Mouse (Mus musculus) G1E (cell line): Measurements from ENCODE around the gene Chkb. TPM values are rescaled to one million over a fixed set of nuclear protein-coding genes. Genes with fewer than 3 reads are reported as not detected.
A peak's percentile ranks its signal among the peaks of the same experiment; 100 is the strongest.

ENCODE experiments used
- ATAC-seq: 2 replicates; pipeline ENCODE4 v1.8.0; 2016; ENCODE audit warnings: mild to moderate bottlenecking; ENCODE audit not compliant: insufficient number of reproducible peaks, poor library complexity, low FRiP score, severe bottlenecking; ENCODE audit errors: extremely low read depth
- DNase-seq: peaks from one replicate; pipeline ENCODE4 v3.0.0; 2012; ENCODE audit warnings: low spot score
- H3K27me3 ChIP-seq: 2 replicates; pipeline ENCODE4 v1.6.1; 2012; ENCODE audit warnings: mild to moderate bottlenecking, low read length, inconsistent platforms; ENCODE audit not compliant: insufficient read depth
- H3K36me3 ChIP-seq: replicated peaks from 2 replicates; pipeline ENCODE3; 2012; ENCODE audit warnings: mild to moderate bottlenecking, inconsistent platforms
- H3K4me1 ChIP-seq: 2 replicates; pipeline ENCODE4 v1.6.1; 2012; ENCODE audit warnings: low read depth, low read length, inconsistent platforms, mixed read lengths; ENCODE audit not compliant: insufficient read depth
- H3K4me3 ChIP-seq: 2 replicates; pipeline ENCODE4 v1.5.1; 2012; ENCODE audit warnings: low read depth, mild to moderate bottlenecking, inconsistent platforms, low read length, moderate library complexity, mixed read lengths
- H3K9me3 ChIP-seq: replicated peaks from 2 replicates; pipeline ENCODE4 v1.6.1; 2012; ENCODE audit warnings: inconsistent platforms
- CTCF ChIP-seq: IDR thresholded peaks from 2 replicates; pipeline ENCODE4 v1.5.1; 2012; ENCODE audit warnings: low read depth, low read length, inconsistent platforms, mixed read lengths
- GATA1 ChIP-seq: IDR thresholded peaks from 2 replicates; pipeline ENCODE4 v1.6.1; 2012; ENCODE audit warnings: borderline replicate concordance, low read length, inconsistent platforms, mixed read lengths
- GATA2 ChIP-seq: IDR thresholded peaks from 2 replicates; pipeline ENCODE4 v1.6.1; 2012; ENCODE audit warnings: low read depth, low read length, inconsistent platforms, borderline replicate concordance
- POLR2AphosphoS5 ChIP-seq: IDR thresholded peaks from 2 replicates; pipeline ENCODE4 v1.6.1; 2012; ENCODE audit warnings: low read depth, low read length, inconsistent platforms; ENCODE audit not compliant: insufficient replicate concordance
- TAL1 ChIP-seq: conservative IDR thresholded peaks from 2 replicates; pipeline ENCODE4 v1.6.1; 2012; ENCODE audit warnings: low read depth, low read length, inconsistent platforms, mixed read lengths
- polyA plus RNA-seq: library from polyadenylated mRNA; stranded (reverse); fragments of >175 nt; gene quantifications from 2 replicates; pipeline ENCODE4 v1.2.3, GENCODE M21; 2012
- total RNA-seq, 2 experiments: library from RNA; stranded (forward) in 1 of 2; stranded (reverse) in 1 of 2; fragments of 200-1000 nt in 1 of 2; fragments of >200 nt in 1 of 2; fragmentation: Nextera tagmentation in 1 of 2; gene quantifications; 2 replicates each; pipeline ENCODE4 v1.2.3; 2014 to 2017

Chkb gene
- total and polyA plus RNA-seq, 3 experiments: 32.8 to 85.4 (median 42.5) TPM

DNA sequence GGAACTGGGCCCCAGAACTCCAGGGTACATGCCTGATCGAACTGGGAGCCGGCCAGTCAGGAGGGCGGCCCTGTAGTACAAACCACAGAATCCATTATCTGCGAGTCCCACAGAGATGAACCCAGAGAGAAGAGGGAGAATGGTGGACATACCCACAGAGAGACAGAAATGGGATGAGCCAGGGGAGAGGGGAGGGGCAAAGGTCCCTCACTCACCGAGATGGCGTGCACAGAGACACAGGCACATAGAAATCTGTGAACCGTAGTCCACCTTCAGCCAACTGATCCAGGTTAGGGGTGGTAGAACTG lies 45.5 kb upstream of the Chkb start:
- Histone ChIP-seq H3K9me3 (no peaks in the 10 kb centered on the region), H3K4me3 (peak overlapping the region; percentile 84), H3K27me3 (peaks cover under 1% of the 10 kb centered on the region; the same call in 1 of the 2 replicates), H3K4me1 (peaks cover 29% of the 10 kb centered on the region), H3K36me3 (peaks cover 33% of the 10 kb centered on the region)
- DNase-seq: no peak
- TF ChIP-seq POLR2AphosphoS5: no peak
- no peak for TF ChIP-seq GATA1
- no peak for TF ChIP-seq CTCF
- TF ChIP-seq TAL1: no peak
- no peak for TF ChIP-seq GATA2
- no peak for ATAC-seq

DNA sequence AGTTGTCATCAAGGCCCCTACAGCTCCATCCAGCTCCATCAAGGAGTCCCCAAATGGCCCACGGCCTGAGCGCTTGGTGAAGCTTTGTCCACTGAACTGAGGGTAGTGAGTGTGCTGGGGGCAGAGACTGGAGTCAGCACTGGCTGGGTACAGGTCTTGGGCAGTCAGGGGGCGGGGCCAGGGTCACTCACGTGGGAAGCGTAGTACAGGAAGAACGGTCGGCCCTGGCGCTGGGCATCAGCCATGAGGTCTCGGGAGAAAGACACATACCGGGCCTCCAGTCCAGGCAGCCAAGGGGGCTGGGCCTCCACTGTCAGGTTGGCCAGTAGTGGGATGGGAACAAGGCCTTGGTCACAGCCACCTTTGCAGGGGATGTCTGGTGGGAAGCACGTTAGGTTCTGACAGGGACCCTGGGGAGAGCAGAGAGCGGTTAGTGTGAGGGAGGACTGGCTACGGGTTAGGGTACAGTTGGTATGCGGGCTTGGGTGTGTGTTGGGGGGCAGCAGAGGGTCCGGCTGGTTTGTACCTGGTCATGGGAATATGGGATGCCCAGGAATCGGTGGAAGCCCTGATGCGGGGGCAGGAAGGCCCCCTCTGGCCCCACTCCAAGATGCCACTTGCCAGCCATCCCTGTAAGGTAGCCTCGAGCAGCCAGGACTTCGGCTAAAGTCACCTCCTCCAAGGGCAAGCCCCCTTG lies 45.0 kb upstream of the Chkb start:
- H3K36me3 ChIP-seq: peaks cover 33% of the 10 kb centered on the region
- ATAC-seq (no peak), DNase-seq (no peak)
- no peaks in the 10 kb centered on the region for H3K9me3 ChIP-seq
- TF ChIP-seq GATA2 (no peak), POLR2AphosphoS5 (no peak), GATA1 (no peak), TAL1 (no peak), CTCF (no peak)
- H3K4me1 ChIP-seq: peaks cover 29% of the 10 kb centered on the region
- H3K4me3 ChIP-seq: peak overlapping the region; percentile 84
- H3K27me3 ChIP-seq: 0 out of 2 replicates have a peak, but pooled peaks cover 2% of the 10 kb centered on the region

GRCm38 (mm10) chr15:89473921-89474320 lies 44.2 kb upstream of the Chkb start:
- no peak overlapping the region for H3K4me3 ChIP-seq
- H3K27me3 ChIP-seq: 0 out of 2 replicates have a peak, but pooled peaks cover 2% of the 10 kb centered on the region
- H3K9me3 ChIP-seq: no peaks in the 10 kb centered on the region
- H3K4me1 ChIP-seq: peaks cover 29% of the 10 kb centered on the region
- no peak for TF ChIP-seq CTCF
- TF ChIP-seq GATA1: no peak
- no peak for TF ChIP-seq GATA2
- no peak for TF ChIP-seq TAL1
- no peak for TF ChIP-seq POLR2AphosphoS5
- ATAC-seq (no peak), DNase-seq (no peak)
- H3K36me3 ChIP-seq: peaks cover 33% of the 10 kb centered on the region

DNA sequence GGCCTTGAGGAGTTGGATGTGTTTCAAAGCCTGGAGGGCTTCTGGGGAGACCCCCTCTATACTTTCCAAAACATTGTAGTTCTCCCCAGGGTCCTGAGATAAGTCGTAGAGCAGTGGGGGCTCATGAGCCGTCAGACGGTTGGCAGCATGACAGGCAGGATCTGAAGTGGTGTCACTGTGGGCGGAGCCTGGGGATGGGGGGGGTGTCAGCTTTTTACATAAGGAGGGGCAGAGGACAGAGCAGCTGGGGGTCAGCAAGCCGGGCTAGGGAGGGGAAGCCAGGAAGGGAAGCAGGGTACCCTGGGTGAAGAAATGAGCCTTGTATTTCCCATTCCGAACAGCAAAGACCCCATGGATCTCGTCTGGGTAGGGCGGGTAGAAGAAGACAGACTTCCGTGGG lies 43.7 kb upstream of the Chkb start:
- H3K4me3 ChIP-seq: no peak overlapping the region
- 0 out of 2 replicates have a peak, but pooled peaks cover 2% of the 10 kb centered on the region for H3K27me3 ChIP-seq
- no peak for ATAC-seq
- TF ChIP-seq GATA2 (no peak), GATA1 (no peak), POLR2AphosphoS5 (no peak), CTCF (no peak), TAL1 (no peak)
- peaks cover 29% of the 10 kb centered on the region for H3K4me1 ChIP-seq
- peaks cover 33% of the 10 kb centered on the region for H3K36me3 ChIP-seq
- no peaks in the 10 kb centered on the region for H3K9me3 ChIP-seq
- no peak for DNase-seq

DNA sequence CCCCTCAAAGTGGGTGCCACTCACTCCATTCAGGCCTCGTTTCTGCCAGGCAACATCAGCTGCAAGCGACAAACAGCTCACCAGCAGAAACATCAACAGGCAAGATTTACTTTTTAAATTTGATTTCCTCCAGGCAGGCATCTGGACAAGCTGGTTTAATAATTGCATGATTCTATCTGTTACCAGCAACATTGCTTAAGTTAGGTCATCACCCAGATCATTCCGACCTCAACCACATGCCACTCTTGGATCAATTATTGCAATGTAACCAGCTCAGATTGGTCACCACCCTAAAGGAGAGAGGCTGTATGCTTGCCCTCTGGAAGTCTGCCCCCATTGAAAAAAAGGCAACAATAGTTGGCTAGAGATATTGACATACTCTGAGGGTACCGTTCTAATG lies 41.8 kb upstream of the Chkb start:
- peaks cover 26% of the 10 kb centered on the region for H3K36me3 ChIP-seq
- no peak for ATAC-seq
- TF ChIP-seq CTCF (no peak), GATA2 (no peak), TAL1 (no peak), GATA1 (no peak), POLR2AphosphoS5 (no peak)

DNA sequence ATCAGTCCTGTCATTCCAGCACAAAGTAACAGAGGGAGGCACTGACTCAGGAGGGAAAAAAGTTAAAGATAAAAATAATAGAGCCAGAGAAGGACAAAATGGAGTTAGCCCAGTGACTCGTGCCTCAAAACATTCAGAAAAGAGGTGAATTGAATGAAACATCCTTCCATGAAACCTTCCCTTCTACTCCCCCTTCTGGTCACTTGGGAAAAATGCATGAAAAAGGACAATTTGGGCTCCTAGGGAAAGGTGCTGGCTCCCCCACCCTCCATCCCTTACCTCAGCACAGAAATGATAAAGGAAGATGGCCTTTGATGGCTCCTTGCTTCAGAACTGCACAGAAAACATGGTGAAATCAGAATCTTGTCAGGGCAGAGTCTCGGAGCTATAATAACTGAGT lies 38.9 kb upstream of the Chkb start:
- no peak overlapping the region for H3K4me3 ChIP-seq
- H3K4me1 ChIP-seq: no peaks in the 10 kb centered on the region
- peaks cover 11% of the 10 kb centered on the region for H3K36me3 ChIP-seq
- ATAC-seq: no peak
- H3K9me3 ChIP-seq: no peaks in the 10 kb centered on the region
- TF ChIP-seq POLR2AphosphoS5 (no peak), GATA2 (no peak), CTCF (0 out of 2 replicates have a peak, but pooled peaks have one; percentile 11), GATA1 (no peak), TAL1 (no peak)
- H3K27me3 ChIP-seq: 0 out of 2 replicates have a peak, but pooled peaks cover 2% of the 10 kb centered on the region
- DNase-seq: no peak

More for the DNA sequence above, 41.8 kb upstream of the Chkb start:
- H3K27me3 ChIP-seq: 0 out of 2 replicates have a peak, but pooled peaks cover 2% of the 10 kb centered on the region
- H3K4me3 ChIP-seq: no peak overlapping the region
- H3K9me3 ChIP-seq: no peaks in the 10 kb centered on the region
- H3K4me1 ChIP-seq: peaks cover 24% of the 10 kb centered on the region
- no peak for DNase-seq
